Mouse (Mus musculus) forebrain, postnatal 0 days (tissue): ENCODE measurements around the gene Vars. TPM values are rescaled to one million over a fixed set of nuclear protein-coding genes. Genes with fewer than 3 reads are reported as not detected.

Experiments
- ATAC-seq: fragments of 200-750 bp; cut with Nextera tagmentation; 2 replicates; pipeline ENCODE4 v1.8.0; 2017; ENCODE audit warnings: mild to moderate bottlenecking, moderate library complexity
- DNase-seq: peaks from one replicate; pipeline ENCODE4 v3.0.0-alpha.2; 2015
- H3K27ac ChIP-seq: fragments of 300-500 bp; sonication (generic); 2 replicates; pipeline ENCODE4 v1.5.1; 2014; ENCODE audit warnings: low read depth, mild to moderate bottlenecking, antibody characterized with exemption, low read length, moderate library complexity, mixed read lengths
- H3K27me3 ChIP-seq: fragments of 300-500 bp; sonication (generic); 2 replicates; pipeline ENCODE4 v1.6.1; 2014; ENCODE audit warnings: mild to moderate bottlenecking, low read length, mixed read lengths; ENCODE audit not compliant: insufficient read depth
- H3K36me3 ChIP-seq: fragments of 300-500 bp; sonication (generic); 2 replicates; pipeline ENCODE4 v1.6.1; 2014; ENCODE audit warnings: mild to moderate bottlenecking, moderate library complexity; ENCODE audit not compliant: insufficient read depth
- H3K4me1 ChIP-seq: fragments of 300-500 bp; sonication (generic); 2 replicates; pipeline ENCODE4 v1.6.1; 2014; ENCODE audit warnings: antibody characterized with exemption; ENCODE audit not compliant: insufficient read depth
- H3K4me2 ChIP-seq: fragments of 300-500 bp; sonication (generic); 2 replicates; pipeline ENCODE4 v1.6.1; 2014; ENCODE audit warnings: low read depth, mild to moderate bottlenecking, moderate library complexity
- H3K4me3 ChIP-seq: fragments of 300-500 bp; sonication (generic); 2 replicates; pipeline ENCODE4 v1.5.1; 2014; ENCODE audit warnings: low read depth, low read length, mixed read lengths
- H3K9ac ChIP-seq: fragments of 300-500 bp; sonication (generic); 2 replicates; pipeline ENCODE4 v1.6.1; 2014; ENCODE audit warnings: mild to moderate bottlenecking
- H3K9me3 ChIP-seq: fragments of 300-500 bp; sonication (generic); 2 replicates; pipeline ENCODE4 v1.6.1; 2016; ENCODE audit warnings: low read length
- CTCF ChIP-seq: sonication (generic); IDR thresholded peaks from 2 replicates; pipeline ENCODE4 v1.5.1; 2016; ENCODE audit warnings: antibody characterized with exemption, control low read depth, low read depth
- WGBS: fragments of 180-500 bp; shearing (Covaris S2); extraction: QIAGEN DNeasy Blood & Tissue Kit; methylation state at CpG from one replicate; pipeline ENCODE4 v1.1.7; 2014; 5-methylcytosine and 5-hydroxymethylcytosine counted together
- polyA plus RNA-seq: library from polyadenylated mRNA; unstranded; fragments of >200 nt; fragmentation: Nextera tagmentation; extraction: Ambion mirVana; gene quantifications from 2 replicates; pipeline ENCODE4 v1.2.1, GENCODE M21; 2015
- total RNA-seq: library from RNA; depleted of rRNA; stranded (reverse); fragments of >200 nt; gene quantifications from 2 replicates; pipeline ENCODE4 v1.2.3, GENCODE M21; 2014

The Vars gene
- total and polyA plus RNA-seq, 2 experiments from 2014 or later: 45.4 to 93.4 TPM

GRCm38 (mm10) chr17:35058911-35059892 lies 58.4 kb downstream of the Vars start, which contains the start of gene Ddah2:
Ddah2 (plus strand) TSS chr17:35059035.
- Histone ChIP-seq H3K4me1 (peaks cover 9% of the 10 kb centered on the region; the same call in 1 of the 2 replicates), H3K27me3 (no peaks in the 10 kb centered on the region), H3K9me3 (no peaks in the 10 kb centered on the region), H3K4me3 (peak within 1 kb of the TSS; percentile 79), H3K9ac (peak within 1 kb of the TSS; percentile 65), H3K36me3 (peaks cover 13% of the 10 kb centered on the region), H3K4me2 (peak within 1 kb of the TSS; percentile 83), H3K27ac (peak within 1 kb of the TSS; percentile 86)
- DNase-seq: peak; percentile 90
- peak; percentile 82 for TF ChIP-seq CTCF
- peak; percentile 90 for ATAC-seq
- WGBS: 1% methylated on average over 57 of the region's 57 CpGs

- no peak for ATAC-seq
- no peak for TF ChIP-seq CTCF
- H3K27ac ChIP-seq: no peak overlapping the region
- peaks cover 12% of the 10 kb centered on the region for H3K36me3 ChIP-seq
- H3K4me2 ChIP-seq: peak overlapping the region; percentile 83
- peak overlapping the region; percentile 65 for H3K9ac ChIP-seq
- peak overlapping the region; percentile 79 for H3K4me3 ChIP-seq
- no peaks in the 10 kb centered on the region for H3K9me3 ChIP-seq
- DNase-seq: no peak
- H3K27me3 ChIP-seq: peaks cover 3% of the 10 kb centered on the region
- H3K4me1 ChIP-seq: peaks cover 12% of the 10 kb centered on the region; the same call in 1 of the 2 replicates
- WGBS: 16% methylated on average over 14 of the region's 14 CpGs
Observed at GRCm38 (mm10) chr17:35060071-35060470, 59.3 kb downstream of the Vars start.

GRCm38 (mm10) chr17:35060737-35061297 lies 60.0 kb downstream of the Vars start:
- ATAC-seq: no peak
- Histone ChIP-seq H3K4me3 (peak overlapping the region; percentile 79), H3K9me3 (no peaks in the 10 kb centered on the region), H3K27ac (no peak overlapping the region), H3K36me3 (peaks cover 12% of the 10 kb centered on the region), H3K9ac (0 out of 2 replicates have a peak overlapping the region, but pooled peaks have one; percentile 65), H3K4me2 (peak overlapping the region; percentile 83), H3K27me3 (peaks cover 4% of the 10 kb centered on the region), H3K4me1 (peaks cover 16% of the 10 kb centered on the region; the same call in 1 of the 2 replicates)
- no peak for DNase-seq
- TF ChIP-seq CTCF: no peak
- 63% methylated on average over 22 of the region's 22 CpGs for WGBS

DNA sequence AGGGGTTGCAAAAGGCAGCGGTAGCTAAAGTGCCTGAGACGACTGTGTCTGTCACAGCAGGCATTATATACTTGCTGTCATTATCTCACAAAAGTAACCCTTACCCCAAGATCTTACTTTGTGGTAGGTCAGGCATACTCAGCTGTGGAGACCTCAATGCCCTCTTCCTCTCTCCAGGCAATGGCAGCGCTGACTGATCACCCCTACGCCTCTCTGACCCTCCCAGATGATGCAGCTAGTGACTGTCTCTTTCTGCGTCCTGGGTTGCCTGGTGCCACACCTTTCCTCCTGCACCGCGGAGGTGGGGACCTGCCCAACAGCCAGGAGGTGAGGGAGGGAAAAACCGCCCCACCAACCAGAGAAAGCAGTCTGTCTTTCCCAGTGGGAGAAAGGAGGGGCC lies 60.5 kb downstream of the Vars start:
- WGBS: 84% methylated on average over 8 of the region's 8 CpGs
- H3K27me3 ChIP-seq: peaks cover 4% of the 10 kb centered on the region
- no peak overlapping the region for H3K4me2 ChIP-seq
- H3K9me3 ChIP-seq: no peaks in the 10 kb centered on the region
- no peak for TF ChIP-seq CTCF
- ATAC-seq (no peak), DNase-seq (no peak)
- H3K36me3 ChIP-seq: peaks cover 12% of the 10 kb centered on the region
- no peak overlapping the region for H3K27ac ChIP-seq
- H3K4me3 ChIP-seq: no peak overlapping the region
- peaks cover 16% of the 10 kb centered on the region; the same call in 1 of the 2 replicates for H3K4me1 ChIP-seq
- no peak overlapping the region for H3K9ac ChIP-seq

DNA sequence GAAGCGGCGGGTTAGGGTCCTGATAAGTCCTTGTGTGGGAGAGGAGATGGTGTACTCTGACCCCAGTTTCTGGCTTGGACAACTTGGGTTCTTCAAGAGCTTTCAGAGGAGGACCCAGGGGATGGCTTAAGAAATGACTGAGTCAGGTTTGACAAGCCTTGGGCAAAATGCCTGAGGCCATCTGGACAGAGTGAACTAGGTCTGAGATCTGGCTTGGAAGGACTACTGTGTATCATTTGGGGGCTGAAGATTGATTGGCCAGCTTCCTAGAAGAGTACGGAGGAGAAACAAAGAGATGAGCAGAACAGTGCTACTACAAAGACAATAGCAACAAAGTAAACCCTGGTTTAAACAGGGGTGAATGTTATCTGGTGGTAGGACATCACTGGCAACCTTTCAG lies 62.7 kb downstream of the Vars start:
- H3K4me3 ChIP-seq: no peak overlapping the region
- H3K36me3 ChIP-seq: peaks cover 12% of the 10 kb centered on the region
- no peak for TF ChIP-seq CTCF
- DNase-seq (no peak), ATAC-seq (no peak)
- H3K9ac ChIP-seq: no peak overlapping the region
- WGBS: 87% methylated on average over 3 of the region's 3 CpGs
- no peaks in the 10 kb centered on the region for H3K9me3 ChIP-seq
- peaks cover 16% of the 10 kb centered on the region; the same call in 1 of the 2 replicates for H3K4me1 ChIP-seq
- no peak overlapping the region for H3K4me2 ChIP-seq
- no peak overlapping the region for H3K27ac ChIP-seq
- H3K27me3 ChIP-seq: peaks cover 4% of the 10 kb centered on the region

DNA sequence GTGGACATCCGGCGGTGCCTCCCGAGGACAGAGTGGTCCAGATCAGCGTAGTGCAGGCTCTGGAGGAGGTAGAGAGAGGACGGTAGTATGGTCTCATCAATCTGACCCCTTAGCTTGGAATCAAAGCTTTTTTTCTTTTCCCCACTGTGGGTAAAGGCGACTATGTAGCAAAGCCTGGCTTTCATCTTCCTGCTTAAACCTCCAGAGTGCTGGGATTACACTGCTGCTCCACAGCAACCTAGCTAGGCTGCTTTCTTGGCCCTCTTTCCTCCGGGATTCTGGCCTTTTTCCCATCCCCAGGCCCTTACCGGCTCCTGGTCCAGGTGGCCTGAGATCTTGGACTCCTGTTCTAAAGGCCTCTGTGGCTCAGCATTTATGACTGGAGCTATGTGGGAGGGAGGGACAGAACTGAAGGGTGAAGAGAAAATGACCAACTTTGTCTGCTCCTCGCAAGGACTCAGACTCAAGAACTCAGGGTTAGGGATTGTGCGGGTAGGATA lies 63.6 kb downstream of the Vars start:
- Histone ChIP-seq H3K4me3 (no peak overlapping the region), H3K27ac (no peak overlapping the region), H3K4me1 (peaks cover 16% of the 10 kb centered on the region; the same call in 1 of the 2 replicates), H3K9ac (no peak overlapping the region), H3K4me2 (no peak overlapping the region), H3K36me3 (peaks cover 12% of the 10 kb centered on the region), H3K9me3 (no peaks in the 10 kb centered on the region), H3K27me3 (peaks cover 4% of the 10 kb centered on the region)
- ATAC-seq (no peak), DNase-seq (no peak)
- no peak for TF ChIP-seq CTCF
- 39% methylated on average over 10 of the region's 10 CpGs for WGBS
